Mouse (Mus musculus): Measurements from ENCODE around the gene Ly6g5c. TPM values are rescaled to one million over a fixed set of nuclear protein-coding genes. Genes with fewer than 3 reads are reported as not detected.

Ly6g5c gene
- total RNA-seq, 1 experiment from 2014 or later = not detected

GRCm38 (mm10) chr17:35079778-35080177 lies 28.3 kb upstream of the Ly6g5c start:
- no peak for ATAC-seq (replicated peaks; ENCODE audit: insufficient number of reproducible peaks, low FRiP score, low TSS enrichment, poor library complexity, severe bottlenecking)

DNA sequence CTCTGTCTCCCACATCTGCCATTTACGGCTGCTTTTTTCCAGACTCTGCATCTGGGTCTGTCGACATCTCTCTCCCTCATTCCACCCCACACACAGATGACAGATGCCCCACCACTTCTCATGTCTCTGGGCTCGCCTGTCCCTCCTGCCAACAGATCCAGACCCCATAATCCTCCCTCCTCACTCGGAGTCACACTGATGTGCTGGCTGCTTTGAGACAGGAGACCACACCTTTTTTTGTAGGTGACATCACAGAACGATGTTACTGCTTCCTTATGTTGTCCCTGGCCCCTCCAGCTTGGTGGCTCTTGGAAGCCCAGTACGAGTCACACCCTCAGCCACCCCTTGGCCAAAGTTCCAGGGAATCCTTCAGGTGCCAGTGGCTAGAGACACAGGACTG lies 27.8 kb upstream of the Ly6g5c start:
- ATAC-seq (replicated peaks; ENCODE audit: insufficient number of reproducible peaks, low FRiP score, low TSS enrichment, poor library complexity, severe bottlenecking) = no peak

- no peak for ATAC-seq (replicated peaks; ENCODE audit: insufficient number of reproducible peaks, low FRiP score, low TSS enrichment, poor library complexity, severe bottlenecking)
These were observed 27.4 kb upstream of the Ly6g5c start for GRCm38 (mm10) chr17:35080710-35081109.

GRCm38 (mm10) chr17:35082841-35083576 lies 25.1 kb upstream of the Ly6g5c start:
- no peak for ATAC-seq (replicated peaks; ENCODE audit: insufficient number of reproducible peaks, low FRiP score, low TSS enrichment, poor library complexity, severe bottlenecking)

DNA sequence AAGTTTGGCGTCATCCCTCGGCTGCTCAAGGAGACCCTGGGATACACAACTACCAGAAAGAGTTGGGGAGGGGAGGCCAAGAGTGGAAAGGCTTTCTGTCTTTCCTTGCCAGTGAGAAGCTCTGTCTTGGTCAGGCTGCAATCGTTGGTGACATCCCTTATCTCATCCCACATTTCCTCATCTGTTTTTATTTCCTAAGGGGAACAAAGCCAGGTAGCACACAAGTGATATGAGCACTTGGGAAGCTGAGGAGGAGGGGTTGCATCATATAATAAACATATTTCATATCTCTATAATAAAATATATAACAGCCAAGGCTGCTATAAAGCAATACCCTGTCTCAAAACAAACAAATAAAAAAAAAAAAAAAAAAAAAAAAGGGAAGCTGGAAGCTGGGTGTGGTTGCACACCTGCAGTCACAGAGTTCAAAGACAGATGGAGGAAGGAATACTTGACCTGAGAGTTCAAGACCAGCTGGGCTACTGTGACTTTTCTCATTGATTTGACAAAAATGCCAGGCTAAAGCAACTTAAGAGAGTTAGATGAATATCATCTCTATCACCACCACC lies 24.1 kb upstream of the Ly6g5c start:
- no peak for ATAC-seq (replicated peaks; ENCODE audit: insufficient number of reproducible peaks, low FRiP score, low TSS enrichment, poor library complexity, severe bottlenecking)

- ATAC-seq (replicated peaks; ENCODE audit: insufficient number of reproducible peaks, low FRiP score, low TSS enrichment, poor library complexity, severe bottlenecking) = no peak
These were observed 22.7 kb upstream of the Ly6g5c start, which contains the start of gene Ly6g6f for GRCm38 (mm10) chr17:35085208-35085865. Gene Ly6g6f, minus strand, starts transcription at chr17:35085610.

DNA sequence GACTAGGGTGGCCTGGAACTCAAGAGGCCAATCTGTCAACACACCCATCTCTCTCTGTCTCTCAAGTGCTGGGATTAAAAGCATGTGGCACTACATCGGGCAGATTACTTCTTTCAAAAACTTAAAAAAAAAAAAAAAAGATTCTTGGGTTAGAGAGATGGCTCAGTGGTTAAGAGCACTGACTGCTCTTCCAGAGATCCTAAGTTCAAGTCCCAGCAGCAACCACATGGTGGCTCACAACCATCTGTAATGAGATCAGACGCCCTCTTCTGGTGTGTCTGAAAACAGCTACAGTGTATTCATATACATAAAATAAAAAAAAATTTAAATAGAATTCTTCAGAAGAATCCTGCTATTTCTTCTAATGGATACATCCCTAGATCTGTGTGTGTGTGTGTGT lies 19.9 kb upstream of the Ly6g5c start:
- no peak for ATAC-seq (replicated peaks; ENCODE audit: insufficient number of reproducible peaks, low FRiP score, low TSS enrichment, poor library complexity, severe bottlenecking)

DNA sequence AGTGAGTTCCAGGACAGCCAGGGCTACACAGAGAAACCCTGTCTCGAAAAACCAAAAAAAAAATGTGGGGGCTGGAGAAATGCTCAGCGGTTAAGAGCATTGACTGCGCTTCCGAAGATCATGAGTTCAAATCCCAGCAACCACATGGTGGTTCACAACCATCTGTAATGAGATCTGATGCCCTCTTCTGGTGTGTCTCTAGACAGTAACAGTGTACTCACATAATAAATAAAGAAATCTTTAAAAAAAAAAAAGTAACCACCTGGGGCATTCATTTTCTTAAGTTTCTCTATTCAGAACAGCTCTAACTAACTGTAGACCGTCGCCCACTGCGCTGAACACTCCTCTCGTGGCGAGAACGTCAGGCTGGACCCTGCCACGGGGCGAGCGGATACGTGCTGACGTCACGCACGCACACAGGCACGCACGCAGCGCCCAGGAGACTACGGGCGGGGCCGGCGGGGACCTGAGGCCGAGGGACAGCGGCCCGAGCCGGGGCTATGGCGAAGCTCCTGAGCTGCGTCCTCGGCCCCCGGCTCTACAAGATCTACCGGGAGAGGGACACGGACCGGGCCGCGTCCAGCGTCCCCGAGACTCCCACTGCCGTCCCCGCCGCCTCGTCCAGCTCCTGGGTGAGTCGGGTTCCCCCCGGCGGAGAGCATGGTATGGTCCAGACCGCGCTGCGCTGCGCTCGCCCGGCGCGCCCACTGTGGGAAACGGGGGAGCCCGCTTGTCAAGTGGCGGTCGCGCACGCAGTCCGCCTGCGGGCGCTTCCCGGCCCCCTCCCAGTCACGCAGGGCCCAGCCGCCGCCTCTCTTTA lies 19.0 kb upstream of the Ly6g5c start, which contains the start of gene Abhd16a:
Gene Abhd16a (plus strand): TSS at position 439 of the 820 bp plus-strand sequence.
- ATAC-seq (replicated peaks; ENCODE audit: insufficient number of reproducible peaks, low FRiP score, low TSS enrichment, poor library complexity, severe bottlenecking) = peak; percentile 95

- ATAC-seq (replicated peaks; ENCODE audit: insufficient number of reproducible peaks, low FRiP score, low TSS enrichment, poor library complexity, severe bottlenecking) = no peak
These were observed 17.7 kb upstream of the Ly6g5c start for GRCm38 (mm10) chr17:35090166-35090932.

DNA sequence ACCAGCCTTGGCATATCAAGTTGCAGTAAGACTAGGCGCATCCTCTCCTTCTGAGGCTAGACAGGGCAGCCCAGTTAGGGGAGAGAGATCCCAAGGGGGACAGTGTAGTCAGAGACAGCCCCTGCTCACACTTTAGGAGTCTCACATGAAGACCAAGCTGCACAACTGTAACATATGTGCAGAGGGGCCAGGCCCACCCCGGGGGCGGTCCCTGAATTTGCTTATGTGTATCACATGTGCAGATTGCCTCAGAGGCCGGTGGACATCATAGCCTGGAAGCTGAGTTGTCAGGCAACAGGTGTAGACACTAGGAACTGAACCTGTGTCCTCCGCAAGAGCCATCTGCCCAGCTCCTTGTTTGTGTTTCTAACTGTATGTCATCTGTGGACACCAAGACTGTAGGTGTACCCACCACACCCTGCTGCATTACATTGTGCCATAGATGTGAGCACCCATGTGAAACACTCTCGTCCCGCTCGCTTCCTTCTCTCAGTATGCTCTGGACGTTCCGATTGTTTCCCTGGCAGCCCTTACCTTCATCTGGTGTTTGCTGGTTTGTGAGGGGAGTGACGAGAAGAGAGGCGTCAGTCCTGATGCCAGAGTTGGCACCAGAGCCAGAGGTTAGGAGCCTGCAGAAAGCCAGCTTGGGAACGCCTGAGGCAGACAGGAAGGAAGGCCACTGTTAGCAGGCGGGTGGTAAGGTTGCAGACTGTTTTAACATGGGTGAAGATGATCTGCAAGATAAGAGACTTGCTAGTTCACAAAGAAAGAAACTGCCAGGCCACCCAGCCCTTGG lies 15.5 kb upstream of the Ly6g5c start:
- no peak for ATAC-seq (replicated peaks; ENCODE audit: insufficient number of reproducible peaks, low FRiP score, low TSS enrichment, poor library complexity, severe bottlenecking)

DNA sequence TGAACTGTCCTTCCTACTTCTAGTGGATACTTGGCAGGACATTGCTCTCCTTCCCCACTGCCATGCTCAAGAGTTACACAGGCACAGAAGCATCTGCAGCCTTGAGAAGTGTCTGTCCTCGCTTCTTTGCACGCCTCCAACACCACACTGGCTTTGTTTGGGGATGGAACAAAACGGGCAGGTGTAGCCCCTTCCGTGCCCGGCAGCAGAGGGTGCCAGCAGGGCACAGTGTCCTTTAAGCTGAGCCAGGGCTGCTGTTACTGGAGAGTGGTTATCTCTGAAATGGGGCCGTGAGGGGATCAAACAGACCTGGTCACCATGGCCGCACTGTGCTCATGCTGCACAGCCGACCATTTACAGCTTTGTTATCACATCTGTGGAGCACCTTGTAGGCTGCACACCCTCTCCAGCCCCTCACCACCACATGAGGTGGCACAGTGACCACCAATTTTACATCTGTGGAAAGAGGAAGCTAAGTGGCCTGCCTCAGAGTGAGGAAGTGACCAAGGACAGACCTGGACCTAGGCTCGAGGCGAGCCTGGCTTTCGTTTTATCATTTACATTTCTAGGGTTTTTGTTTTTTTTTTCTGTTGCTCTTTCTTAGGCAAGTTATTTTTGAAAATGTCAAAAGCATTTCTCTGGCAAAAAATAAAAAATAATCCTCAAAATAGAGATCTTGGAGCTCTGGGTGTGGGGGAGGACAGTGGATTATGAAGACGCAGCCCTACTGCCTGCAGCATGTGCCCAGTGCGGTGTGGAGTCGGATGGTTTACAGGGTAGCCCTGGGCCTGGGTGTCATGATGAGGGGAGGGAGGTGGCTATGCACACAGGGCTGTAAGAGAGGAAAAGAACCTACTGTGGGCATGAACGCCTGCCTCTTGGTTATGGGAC lies 13.4 kb upstream of the Ly6g5c start:
- ATAC-seq (replicated peaks; ENCODE audit: insufficient number of reproducible peaks, low FRiP score, low TSS enrichment, poor library complexity, severe bottlenecking) = no peak

GRCm38 (mm10) chr17:35096597-35096996 lies 11.5 kb upstream of the Ly6g5c start:
- ATAC-seq (replicated peaks; ENCODE audit: insufficient number of reproducible peaks, low FRiP score, low TSS enrichment, poor library complexity, severe bottlenecking) = no peak

DNA sequence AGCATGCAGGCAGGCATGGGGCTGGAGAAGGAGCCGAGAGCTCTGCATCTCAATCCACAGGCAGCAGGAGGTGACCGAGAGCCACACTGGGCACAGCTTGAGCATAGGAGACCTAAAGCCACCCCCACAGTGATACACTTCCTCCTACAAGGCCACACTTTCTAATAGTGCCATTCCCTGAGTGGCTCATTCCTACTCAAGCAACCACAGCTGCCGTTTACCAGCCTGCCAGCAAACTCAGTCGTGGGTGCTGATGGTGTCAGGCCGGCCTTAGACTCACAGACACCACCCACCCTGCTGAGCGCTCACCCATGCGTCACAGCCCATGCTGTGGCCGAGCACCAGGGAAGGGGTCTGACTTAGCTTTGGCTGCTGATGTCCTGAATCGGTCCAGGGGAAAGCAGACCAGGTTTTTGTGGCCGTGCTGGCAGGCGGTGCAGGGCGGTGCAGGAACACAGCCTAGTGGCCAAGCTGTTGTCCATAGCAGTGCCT lies 10.9 kb upstream of the Ly6g5c start:
- ATAC-seq (replicated peaks; ENCODE audit: insufficient number of reproducible peaks, low FRiP score, low TSS enrichment, poor library complexity, severe bottlenecking) = no peak

- ATAC-seq (replicated peaks; ENCODE audit: insufficient number of reproducible peaks, low FRiP score, low TSS enrichment, poor library complexity, severe bottlenecking) = no peak
These were observed 7.8 kb upstream of the Ly6g5c start for GRCm38 (mm10) chr17:35100196-35100765.

DNA sequence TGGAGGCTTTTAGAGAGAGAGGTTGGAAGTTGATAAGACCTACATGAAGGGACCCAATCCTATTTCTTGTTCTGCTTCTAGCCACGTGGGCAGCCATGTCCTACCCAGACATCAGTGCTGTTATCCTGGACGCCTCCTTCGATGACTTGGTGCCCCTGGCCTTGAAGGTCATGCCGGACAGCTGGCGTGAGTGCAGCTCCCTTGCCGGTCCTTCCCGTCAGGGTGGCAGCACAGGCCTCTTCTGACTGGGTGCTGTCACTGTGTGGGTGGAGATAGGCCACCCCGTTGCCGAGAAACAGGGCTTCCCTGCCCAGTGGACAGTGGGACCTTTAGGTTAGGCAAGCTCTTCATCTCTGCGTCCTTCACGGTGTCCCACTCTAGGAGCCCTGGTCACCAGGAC lies 6.9 kb upstream of the Ly6g5c start:
- no peak for ATAC-seq (replicated peaks; ENCODE audit: insufficient number of reproducible peaks, low FRiP score, low TSS enrichment, poor library complexity, severe bottlenecking)

DNA sequence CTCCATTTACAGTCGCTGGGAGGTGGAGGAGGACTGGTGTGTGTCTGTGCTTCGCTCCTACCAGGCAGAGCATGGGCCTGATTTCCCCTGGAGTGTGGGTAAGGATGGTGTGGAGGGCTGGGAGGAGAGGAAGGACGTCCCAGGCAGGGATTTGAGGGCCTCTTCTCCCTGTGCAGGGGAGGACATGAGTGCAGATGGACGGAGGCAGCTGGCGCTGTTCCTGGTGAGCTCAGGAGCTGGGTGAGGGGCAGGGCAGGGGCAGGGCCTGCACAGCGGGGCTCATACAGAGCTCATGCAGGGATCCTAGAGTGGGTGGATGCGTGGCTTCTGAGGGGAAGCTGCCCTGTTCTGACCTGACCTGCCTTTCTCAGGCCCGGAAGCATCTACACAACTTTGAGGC lies 5.8 kb upstream of the Ly6g5c start:
- no peak for ATAC-seq (replicated peaks; ENCODE audit: insufficient number of reproducible peaks, low FRiP score, low TSS enrichment, poor library complexity, severe bottlenecking)
